Mouse (Mus musculus) embryo, embryonic 10.5 days (tissue): Measurements from ENCODE around the gene Parvg.
A peak's percentile ranks its signal among the peaks of the same experiment; 100 is the strongest.

Source experiments
- DNase-seq: peaks from one replicate; pipeline ENCODE4 v3.0.0-alpha.2; 2015; ENCODE audit warnings: low spot score

Parvg gene

GRCm38 (mm10) chr15:84351915-84352844 lies 28.4 kb downstream of the Parvg start:
- DNase-seq = no peak

- no peak for DNase-seq
These were observed 31.3 kb downstream of the Parvg start for GRCm38 (mm10) chr15:84355081-84355480.

- no peak for DNase-seq
These were observed 40.9 kb downstream of the Parvg start for GRCm38 (mm10) chr15:84364746-84365145.

- DNase-seq = peak; percentile 19
These were observed 42.0 kb downstream of the Parvg start for GRCm38 (mm10) chr15:84365675-84366381.

- no peak for DNase-seq
These were observed 42.8 kb downstream of the Parvg start for GRCm38 (mm10) chr15:84366574-84366989.

- DNase-seq = no peak
These were observed 43.6 kb downstream of the Parvg start for GRCm38 (mm10) chr15:84367402-84367801.

GRCm38 (mm10) chr15:84372801-84373200 lies 49.0 kb downstream of the Parvg start:
- peak; percentile 37 for DNase-seq

- no peak for DNase-seq
These were observed 54.9 kb downstream of the Parvg start for GRCm38 (mm10) chr15:84378734-84379133.

GRCm38 (mm10) chr15:84380181-84380580 lies 56.4 kb downstream of the Parvg start:
- no peak for DNase-seq

- no peak for DNase-seq
These were observed 60.2 kb downstream of the Parvg start for GRCm38 (mm10) chr15:84384066-84384465.

- DNase-seq = no peak
These were observed 62.3 kb downstream of the Parvg start for GRCm38 (mm10) chr15:84385995-84386565.

GRCm38 (mm10) chr15:84388698-84389131 lies 64.9 kb downstream of the Parvg start:
- no peak for DNase-seq

GRCm38 (mm10) chr15:84392131-84392530 lies 68.3 kb downstream of the Parvg start:
- DNase-seq = no peak
